Mouse (Mus musculus) hindbrain, embryonic 10.5 days (tissue): ENCODE measurements around the gene Col8a1. TPM values are rescaled to one million over a fixed set of nuclear protein-coding genes. Genes with fewer than 3 reads are reported as not detected.
A peak's percentile ranks its signal among the peaks of the same experiment; 100 is the strongest.

Source experiments
- DNase-seq: peaks from one replicate; pipeline ENCODE4 v3.0.0-alpha.2; 2017; ENCODE audit warnings: low spot score
- H3K27ac ChIP-seq: fragments of 300-500 bp; sonication (generic); 2 replicates; pipeline ENCODE4 v1.5.1; 2016; ENCODE audit warnings: mild to moderate bottlenecking, moderate library complexity
- H3K27me3 ChIP-seq: fragments of 300-500 bp; sonication (generic); 2 replicates; pipeline ENCODE4 v1.6.1; 2016; ENCODE audit warnings: mild to moderate bottlenecking; ENCODE audit not compliant: poor library complexity, insufficient read depth, severe bottlenecking
- H3K36me3 ChIP-seq: fragments of 300-500 bp; sonication (generic); 2 replicates; pipeline ENCODE4 v1.6.1; 2016; ENCODE audit warnings: mild to moderate bottlenecking, moderate library complexity
- H3K4me1 ChIP-seq: fragments of 300-500 bp; sonication (generic); replicated peaks from 2 replicates; pipeline ENCODE4 v1.6.1; 2016; ENCODE audit warnings: mild to moderate bottlenecking
- H3K4me3 ChIP-seq: fragments of 300-500 bp; sonication (generic); 2 replicates; pipeline ENCODE4 v1.5.1; 2016; ENCODE audit warnings: mild to moderate bottlenecking, moderate library complexity
- H3K9me3 ChIP-seq: fragments of 300-500 bp; sonication (generic); 2 replicates; pipeline ENCODE4 v1.6.1; 2016; ENCODE audit warnings: mild to moderate bottlenecking, moderate library complexity
- WGBS: fragments of 180-500 bp; shearing (Covaris S2); methylation state at CpG from one replicate; pipeline ENCODE4 v1.1.7; 2016; 5-methylcytosine and 5-hydroxymethylcytosine counted together
- polyA plus RNA-seq: library from polyadenylated mRNA; unstranded; fragments of >200 nt; fragmentation: Nextera tagmentation; extraction: Ambion mirVana; gene quantifications from 2 replicates; pipeline ENCODE4 v1.2.1, GENCODE M21; 2016

Gene Col8a1
- polyA plus RNA-seq, 1 experiment from 2014 or later: 2.5 TPM

- Histone ChIP-seq H3K27ac (no peak overlapping the region), H3K36me3 (no peaks in the 10 kb centered on the region), H3K4me1 (no peaks in the 10 kb centered on the region), H3K27me3 (no peaks in the 10 kb centered on the region), H3K4me3 (no peak overlapping the region), H3K9me3 (no peaks in the 10 kb centered on the region)
- 77% methylated on average over 10 of the region's 10 CpGs for WGBS
- no peak for DNase-seq
Measured at GRCm38 (mm10) chr16:57641346-57641885, 113.1 kb downstream of the Col8a1 start.

GRCm38 (mm10) chr16:57634766-57635165, 119.8 kb downstream of the Col8a1 start:
- 85% methylated on average over 5 of the region's 5 CpGs for WGBS
- Histone ChIP-seq H3K36me3 (no peaks in the 10 kb centered on the region), H3K27ac (no peak overlapping the region), H3K4me1 (no peaks in the 10 kb centered on the region), H3K9me3 (no peaks in the 10 kb centered on the region), H3K27me3 (no peaks in the 10 kb centered on the region), H3K4me3 (no peak overlapping the region)
- DNase-seq: no peak

- H3K9me3 ChIP-seq: no peaks in the 10 kb centered on the region
- H3K27me3 ChIP-seq: no peaks in the 10 kb centered on the region
- no peak overlapping the region for H3K4me3 ChIP-seq
- H3K36me3 ChIP-seq: no peaks in the 10 kb centered on the region
- 14% methylated on average over 6 of the region's 6 CpGs for WGBS
- no peaks in the 10 kb centered on the region for H3K4me1 ChIP-seq
- peak; percentile 64 for DNase-seq
- no peak overlapping the region for H3K27ac ChIP-seq
Measured at GRCm38 (mm10) chr16:57634191-57634590, 120.3 kb downstream of the Col8a1 start.

DNA sequence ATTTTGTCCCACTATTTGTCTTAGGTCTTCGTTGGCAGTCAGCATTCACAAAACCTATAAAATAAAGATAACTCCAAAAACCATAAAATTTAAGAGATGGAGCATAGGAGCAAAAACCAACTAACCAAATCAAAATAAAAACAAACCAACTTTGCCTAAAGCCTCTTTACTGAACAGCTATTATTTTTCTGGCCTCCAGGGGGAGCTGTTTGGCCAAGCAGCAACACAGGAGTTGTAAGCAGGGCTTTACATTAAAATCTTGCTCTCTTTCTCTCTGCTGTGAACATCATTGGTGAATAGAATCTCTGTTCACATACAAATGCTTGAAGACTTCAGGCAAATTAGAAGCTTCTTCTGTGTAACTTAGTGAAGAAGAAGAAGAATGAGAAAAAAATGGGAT, 142.8 kb downstream of the Col8a1 start:
- Histone ChIP-seq H3K4me1 (peaks cover 5% of the 10 kb centered on the region), H3K36me3 (no peaks in the 10 kb centered on the region), H3K27me3 (no peaks in the 10 kb centered on the region), H3K9me3 (0 out of 2 replicates have a peak, but pooled peaks cover 3% of the 10 kb centered on the region), H3K4me3 (no peak overlapping the region), H3K27ac (no peak overlapping the region)
- DNase-seq: peak; percentile 10
- 0% methylated on average over 1 of the region's 1 CpGs for WGBS

DNA sequence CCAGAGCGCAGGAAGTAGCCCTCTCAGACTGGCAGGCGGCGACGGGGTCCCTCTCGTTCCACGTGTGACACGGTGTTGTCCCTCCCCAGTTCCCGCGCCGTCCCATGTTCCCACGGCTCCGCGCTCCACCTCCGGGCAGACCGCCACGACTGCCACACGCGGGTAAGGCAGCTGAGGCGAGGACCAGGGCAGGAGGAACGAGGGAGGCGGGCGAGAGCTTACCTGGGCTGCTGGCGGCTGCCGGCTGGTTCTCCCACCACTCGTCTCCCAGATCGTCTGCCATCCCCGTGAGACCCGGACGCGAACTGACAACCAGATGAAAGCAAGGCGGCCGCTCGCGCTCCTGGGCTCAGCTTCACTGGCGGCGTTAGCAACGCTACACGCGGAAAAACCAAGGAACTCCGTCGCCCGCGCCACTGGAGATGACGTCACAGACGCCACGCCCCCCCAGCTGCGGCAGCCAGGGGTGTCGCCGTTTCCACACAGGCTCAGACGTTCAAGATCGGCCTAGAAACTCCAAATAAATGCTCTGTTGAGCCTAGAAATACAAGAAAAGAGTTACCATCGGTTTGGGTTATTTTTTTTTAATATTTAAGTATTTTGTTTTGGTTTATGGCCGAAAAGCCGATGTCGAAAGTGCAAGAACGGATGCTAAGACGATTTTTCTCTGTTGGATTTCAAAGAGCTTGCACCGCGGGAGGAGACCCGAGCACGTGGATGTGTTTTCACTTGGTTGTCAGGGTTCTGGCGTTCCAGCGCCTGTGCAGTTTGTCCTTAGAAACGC, 147.9 kb downstream of the Col8a1 start, which contains the start of gene Cmss1:
Cmss1 (minus strand) TSS at position 421 of the 784 bp plus-strand sequence.
- 0 out of 2 replicates have a peak, but pooled peaks cover 3% of the 10 kb centered on the region for H3K9me3 ChIP-seq
- H3K27me3 ChIP-seq: no peaks in the 10 kb centered on the region
- peak within 1 kb of the TSS; percentile 96 for H3K4me3 ChIP-seq
- WGBS: under 1% methylated on average over 64 of the region's 64 CpGs
- H3K4me1 ChIP-seq: peaks cover 13% of the 10 kb centered on the region
- DNase-seq: peak; percentile 89
- H3K27ac ChIP-seq: peak within 1 kb of the TSS; percentile 93
- H3K36me3 ChIP-seq: no peaks in the 10 kb centered on the region

DNA sequence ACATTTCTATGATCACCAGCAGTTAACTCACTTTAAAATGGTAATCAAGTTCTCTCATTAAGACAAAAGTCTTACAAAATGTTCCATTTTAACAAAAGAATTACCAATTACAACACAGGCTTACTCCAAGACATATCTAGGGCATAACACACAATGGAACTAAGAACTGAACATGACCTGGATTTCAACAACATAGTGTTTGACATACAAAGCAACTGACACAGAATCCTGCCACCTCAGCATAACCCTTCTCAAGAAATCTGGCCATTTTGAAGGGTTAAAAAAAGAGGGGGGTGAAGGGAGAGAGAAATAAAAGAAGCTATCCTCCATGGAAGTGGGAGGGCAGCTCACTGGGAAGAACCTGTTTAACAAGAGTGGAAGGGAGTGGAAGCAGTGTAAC, 153.5 kb downstream of the Col8a1 start:
- H3K27me3 ChIP-seq: no peaks in the 10 kb centered on the region

GRCm38 (mm10) chr16:57597295-57597957, 157.1 kb downstream of the Col8a1 start:
- WGBS: 89% methylated on average over 4 of the region's 4 CpGs
- no peak overlapping the region for H3K27ac ChIP-seq

More for the DNA sequence above, 153.5 kb downstream of the Col8a1 start:
- Histone ChIP-seq H3K4me3 (no peak overlapping the region), H3K27ac (no peak overlapping the region), H3K9me3 (no peaks in the 10 kb centered on the region), H3K36me3 (no peaks in the 10 kb centered on the region), H3K4me1 (peaks cover 4% of the 10 kb centered on the region)
- no peak for DNase-seq

GRCm38 (mm10) chr16:57593422-57594157, 160.9 kb downstream of the Col8a1 start:
- H3K4me1 ChIP-seq: no peaks in the 10 kb centered on the region
- H3K9me3 ChIP-seq: no peaks in the 10 kb centered on the region
- no peaks in the 10 kb centered on the region for H3K36me3 ChIP-seq
- H3K4me3 ChIP-seq: no peak overlapping the region
- no peak for DNase-seq
- 42% methylated on average over 7 of the region's 7 CpGs for WGBS
- H3K27me3 ChIP-seq: no peaks in the 10 kb centered on the region
- no peak overlapping the region for H3K27ac ChIP-seq

More at GRCm38 (mm10) chr16:57597295-57597957, 157.1 kb downstream of the Col8a1 start:
- Histone ChIP-seq H3K9me3 (no peaks in the 10 kb centered on the region), H3K36me3 (no peaks in the 10 kb centered on the region), H3K27me3 (no peaks in the 10 kb centered on the region), H3K4me1 (no peaks in the 10 kb centered on the region), H3K4me3 (no peak overlapping the region)
- no peak for DNase-seq

DNA sequence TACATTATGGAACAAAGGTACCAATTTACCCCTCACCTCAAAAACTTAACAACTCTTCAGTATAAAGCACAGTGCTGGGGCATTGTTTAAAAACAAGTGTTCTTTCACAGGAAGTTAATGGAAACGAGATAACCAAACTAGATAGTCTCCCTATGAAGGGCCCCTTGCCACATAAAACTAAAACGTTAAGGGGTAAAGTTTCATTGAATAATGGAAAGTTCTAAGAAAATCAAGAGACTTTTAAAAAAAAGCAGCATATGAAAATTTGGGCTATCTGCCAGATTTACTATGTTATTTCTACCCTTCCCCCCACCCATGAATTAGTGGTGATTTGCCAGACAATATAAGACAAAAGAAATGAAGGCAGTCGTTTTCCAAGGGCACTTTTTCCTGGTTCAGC, 169.3 kb downstream of the Col8a1 start:
- no peak overlapping the region for H3K27ac ChIP-seq
- 75% methylated on average over 3 of the region's 3 CpGs for WGBS
- H3K36me3 ChIP-seq: no peaks in the 10 kb centered on the region
- H3K27me3 ChIP-seq: no peaks in the 10 kb centered on the region
- no peak overlapping the region for H3K4me3 ChIP-seq
- H3K9me3 ChIP-seq: no peaks in the 10 kb centered on the region
- DNase-seq: no peak
- no peaks in the 10 kb centered on the region for H3K4me1 ChIP-seq

DNA sequence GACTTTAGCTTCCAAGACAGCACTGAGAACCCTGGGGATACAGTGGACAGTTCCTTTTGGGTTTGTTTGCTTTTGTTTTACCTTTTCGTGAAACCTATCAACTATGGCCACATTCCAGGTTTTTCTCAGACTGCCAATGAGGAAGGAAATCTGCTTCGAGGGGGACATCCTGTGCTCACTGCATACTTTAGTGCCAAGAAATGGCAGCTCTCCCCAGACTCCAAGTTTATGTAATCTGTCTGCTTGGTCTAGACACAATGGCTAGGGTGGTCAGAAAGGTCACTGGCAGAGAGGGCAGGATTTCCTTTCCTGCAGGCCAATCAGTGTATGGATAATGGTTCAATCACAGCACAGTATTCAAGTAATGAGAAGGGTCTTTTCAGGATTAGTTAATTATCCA, 172.5 kb downstream of the Col8a1 start:
- Histone ChIP-seq H3K27me3 (no peaks in the 10 kb centered on the region), H3K4me1 (no peaks in the 10 kb centered on the region), H3K9me3 (no peaks in the 10 kb centered on the region), H3K27ac (no peak overlapping the region), H3K36me3 (no peaks in the 10 kb centered on the region), H3K4me3 (no peak overlapping the region)
- 84% methylated on average over 2 of the region's 2 CpGs for WGBS
- DNase-seq: no peak

- 79% methylated on average over 7 of the region's 7 CpGs for WGBS
- H3K9me3 ChIP-seq: no peaks in the 10 kb centered on the region
- H3K36me3 ChIP-seq: no peaks in the 10 kb centered on the region
- DNase-seq: no peak
- H3K4me1 ChIP-seq: no peaks in the 10 kb centered on the region
- no peak overlapping the region for H3K4me3 ChIP-seq
- H3K27me3 ChIP-seq: no peaks in the 10 kb centered on the region
- H3K27ac ChIP-seq: no peak overlapping the region
Measured at GRCm38 (mm10) chr16:57580041-57580440, 174.5 kb downstream of the Col8a1 start.

DNA sequence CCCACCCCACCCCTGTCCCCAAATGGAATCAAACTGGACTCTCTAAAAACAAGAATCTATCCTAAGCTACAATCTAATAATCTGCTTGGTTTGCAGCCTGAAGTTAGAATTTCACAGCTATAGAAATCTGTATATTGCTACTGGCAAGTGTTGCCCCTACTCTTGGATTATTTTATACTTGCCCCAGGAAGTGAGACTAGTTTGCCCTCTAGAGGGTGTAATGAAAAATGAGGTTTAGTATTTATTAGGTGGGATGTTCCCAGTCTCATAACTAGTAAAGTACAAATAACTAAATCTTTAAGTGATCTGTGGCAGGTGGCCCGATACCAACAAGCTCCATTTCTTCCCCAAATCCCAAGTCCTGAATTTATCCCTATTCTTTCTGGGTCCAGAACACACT, 177.0 kb downstream of the Col8a1 start:
- Histone ChIP-seq H3K4me1 (no peaks in the 10 kb centered on the region), H3K27me3 (no peaks in the 10 kb centered on the region), H3K27ac (no peak overlapping the region), H3K4me3 (no peak overlapping the region), H3K9me3 (no peaks in the 10 kb centered on the region), H3K36me3 (no peaks in the 10 kb centered on the region)
- no peak for DNase-seq
- WGBS: 98% methylated on average over 1 of the region's 1 CpGs
